Mouse (Mus musculus) adrenal gland, adult 8-10 months (tissue): ENCODE data around the gene Stard3. TPM values are rescaled to one million over a fixed set of nuclear protein-coding genes. Genes with fewer than 3 reads are reported as not detected.
"Not testable (repeated sequence)": the region's sequence is repeated elsewhere in the genome, so short reads cannot be mapped to it uniquely, and the experiment has no call there.

ENCODE experiments used
- DNase-seq: peaks from one replicate; pipeline ENCODE4 v3.0.0; 2022
- total RNA-seq, 4 experiments: library from RNA; stranded (reverse); gene quantifications; 2 replicates each; pipeline ENCODE4 v1.2.4; 2022

Stard3 gene
- total RNA-seq, 4 experiments from 2014 or later: 22.4 to 33.9 (median 29.1) TPM

DNA sequence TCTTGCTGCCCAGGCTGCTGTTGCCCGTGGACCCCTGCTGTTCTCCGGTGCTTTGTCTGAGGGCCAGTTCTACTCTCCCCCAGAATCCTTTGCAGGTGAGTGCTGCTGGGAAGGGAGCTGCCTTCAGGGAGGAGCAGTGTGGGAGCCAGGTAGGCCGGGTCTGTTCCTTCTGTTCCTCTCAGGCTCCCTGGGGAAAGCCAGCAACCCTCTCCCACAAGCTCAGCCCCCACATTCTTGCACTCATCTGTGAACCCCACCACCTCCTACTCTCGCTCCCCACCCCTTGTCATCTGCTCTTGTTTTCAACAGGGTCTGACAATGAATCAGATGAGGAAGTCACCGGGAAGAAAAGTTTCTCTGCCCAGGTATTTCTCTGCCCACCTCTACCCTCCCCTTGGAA lies 18.6 kb downstream of the Stard3 start:
- DNase-seq: no peak

GRCm38 (mm10) chr11:98377787-98378186 lies 19.6 kb downstream of the Stard3 start:
- DNase-seq: no peak

- DNase-seq: no peak
These were observed 21.2 kb downstream of the Stard3 start for GRCm38 (mm10) chr11:98379379-98379778.

GRCm38 (mm10) chr11:98380106-98380505 lies 21.9 kb downstream of the Stard3 start:
- no peak for DNase-seq

- DNase-seq: no peak
These were observed 23.5 kb downstream of the Stard3 start for GRCm38 (mm10) chr11:98381651-98382050.

- not testable (repeated sequence) for DNase-seq
These were observed 24.2 kb downstream of the Stard3 start for GRCm38 (mm10) chr11:98382405-98382804.

DNA sequence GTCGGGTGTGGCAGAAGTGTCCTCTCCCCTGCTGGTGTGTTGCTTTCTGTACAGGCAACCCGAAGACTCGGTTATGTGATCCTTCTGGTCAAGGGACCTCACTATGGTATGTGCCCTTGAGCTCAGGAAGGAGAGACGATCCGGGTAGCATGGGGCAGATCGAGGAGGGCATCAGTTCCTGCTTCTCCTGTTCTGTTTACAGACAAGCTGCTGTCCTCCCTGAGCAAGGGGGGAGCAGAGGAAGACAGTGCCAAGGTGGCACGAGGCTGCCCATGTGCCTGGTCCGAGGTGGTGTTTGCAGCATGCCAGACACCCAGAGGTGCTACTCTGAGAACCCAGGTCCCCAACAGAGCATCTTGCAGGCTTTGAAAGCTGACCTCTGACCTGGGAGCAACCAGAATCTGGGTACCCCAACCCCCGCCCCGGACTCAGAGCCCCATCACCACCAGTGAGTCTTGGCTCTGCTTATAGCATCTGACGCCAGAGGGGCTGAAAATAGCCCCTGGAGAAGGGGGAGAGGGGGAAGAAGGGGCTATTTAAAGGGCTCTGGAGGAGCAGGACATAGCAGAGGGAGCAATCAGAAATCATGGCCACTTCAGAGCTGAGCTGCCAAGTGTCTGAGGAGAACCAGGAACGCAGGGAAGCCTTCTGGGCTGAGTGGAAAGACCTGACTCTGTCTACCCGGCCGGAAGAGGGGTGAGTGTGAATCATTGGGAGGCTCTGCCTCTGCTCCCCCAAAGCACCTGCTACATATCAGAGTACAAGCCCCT lies 25.3 kb downstream of the Stard3 start, which contains the start of gene Tcap:
Tcap (plus strand) TSS at position 551 of the 770 bp plus-strand sequence.
- no peak for DNase-seq

DNA sequence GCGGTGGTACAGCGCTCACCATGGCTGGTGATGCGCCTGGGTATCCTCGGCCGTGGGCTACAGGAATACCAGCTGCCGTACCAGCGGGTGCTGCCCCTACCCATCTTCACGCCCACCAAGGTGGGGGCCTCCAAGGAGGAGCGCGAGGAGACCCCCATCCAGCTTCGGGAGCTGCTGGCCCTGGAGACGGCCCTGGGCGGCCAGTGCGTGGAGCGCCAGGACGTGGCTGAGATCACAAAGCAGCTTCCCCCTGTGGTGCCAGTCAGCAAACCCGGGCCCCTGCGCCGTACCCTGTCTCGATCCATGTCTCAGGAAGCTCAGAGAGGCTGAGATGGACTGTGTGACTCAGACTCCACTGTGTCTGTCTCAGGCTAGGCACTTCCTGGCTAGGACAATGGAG lies 26.0 kb downstream of the Stard3 start:
- DNase-seq: no peak

DNA sequence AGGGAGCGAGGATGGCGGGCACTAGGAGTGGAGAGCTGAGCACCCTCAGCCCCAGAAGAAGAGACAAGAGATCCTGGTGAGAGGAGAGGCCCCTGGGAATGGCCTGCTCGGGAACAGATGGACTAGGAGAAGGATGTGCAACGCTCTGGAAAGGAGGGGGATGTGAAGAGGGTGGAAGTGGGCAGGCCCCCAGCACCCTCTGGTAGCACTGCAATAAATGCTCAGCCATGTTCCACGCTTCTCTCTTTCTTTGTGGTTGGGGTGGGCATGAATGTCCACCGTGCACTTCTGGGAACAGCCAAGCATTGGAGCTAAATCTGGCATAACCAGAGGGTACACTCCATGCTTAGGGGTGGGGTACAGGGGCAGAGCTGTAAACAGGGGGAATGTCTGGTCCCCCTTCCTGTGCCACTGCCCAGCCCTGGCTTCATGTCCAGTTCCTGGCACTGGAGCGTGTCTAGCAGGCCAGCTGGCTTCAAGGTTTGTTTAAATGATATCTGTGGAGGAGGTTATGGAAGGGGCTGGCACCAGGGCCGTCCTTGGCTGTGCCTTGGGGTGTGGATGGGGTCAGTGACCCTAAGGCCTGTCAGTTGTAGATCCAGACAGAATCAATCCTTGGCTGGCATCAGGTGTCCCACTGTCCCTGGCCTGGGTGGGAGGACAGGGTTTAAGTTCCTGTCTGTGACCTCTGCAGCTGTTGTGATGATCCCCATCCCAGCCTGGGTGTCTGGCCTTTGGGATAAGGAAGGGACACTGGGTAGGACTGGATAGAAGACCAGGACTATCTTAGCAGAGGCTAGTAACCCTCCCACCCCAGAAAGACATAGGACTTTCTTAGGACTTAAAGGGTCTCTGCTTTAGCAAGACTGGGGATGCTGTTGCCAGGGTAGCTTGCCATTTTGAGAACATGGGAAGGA lies 26.8 kb downstream of the Stard3 start:
- DNase-seq: no peak

DNA sequence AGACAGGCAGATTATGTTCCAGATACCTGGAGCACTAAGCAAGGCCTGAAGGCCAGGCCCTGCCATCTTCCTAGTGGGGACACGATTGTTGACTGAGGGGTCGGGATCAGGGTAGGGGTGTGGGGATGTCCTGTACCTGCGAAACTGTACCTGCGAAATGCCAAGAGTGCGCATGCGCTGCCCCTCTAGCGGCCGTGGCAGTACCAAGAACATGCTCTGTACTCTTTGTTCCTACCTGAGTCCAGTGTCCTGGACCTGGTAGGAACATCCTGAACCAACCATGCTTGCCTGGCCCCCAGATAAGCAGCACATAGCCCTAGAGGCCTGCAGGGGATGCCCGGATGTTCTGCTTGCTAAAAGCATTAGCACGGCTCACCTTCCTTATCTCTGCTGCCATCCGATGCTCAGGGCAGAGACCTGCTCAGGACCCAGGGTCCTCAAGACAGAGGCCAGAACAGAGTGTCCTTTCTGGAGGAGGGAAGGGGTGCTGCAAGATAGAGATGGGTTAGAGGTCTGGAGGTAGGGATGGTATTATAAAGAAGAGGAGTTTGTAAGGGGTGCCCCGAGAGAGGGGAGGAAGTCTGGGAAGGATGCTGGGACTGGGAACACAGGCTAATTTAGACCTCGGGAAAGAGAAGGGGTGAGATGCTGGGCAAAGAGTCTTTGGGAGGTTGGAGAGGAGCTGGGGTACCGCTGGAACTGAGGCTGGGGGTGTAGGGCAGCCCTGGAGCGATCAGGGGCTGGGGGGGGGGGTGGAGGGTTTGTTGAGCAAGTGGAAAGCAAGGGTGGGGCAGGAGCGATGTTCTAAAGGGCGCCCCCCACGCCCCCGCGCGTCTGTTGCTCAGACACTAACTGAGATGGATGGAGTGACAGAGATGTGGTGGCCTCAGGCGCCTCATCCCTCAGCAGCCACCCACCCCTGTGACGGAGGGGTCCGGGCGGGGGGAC lies 27.7 kb downstream of the Stard3 start, which contains the start of gene Pnmt:
Pnmt (plus strand) TSS at position 813 of the 948 bp plus-strand sequence.
- no peak for DNase-seq

DNA sequence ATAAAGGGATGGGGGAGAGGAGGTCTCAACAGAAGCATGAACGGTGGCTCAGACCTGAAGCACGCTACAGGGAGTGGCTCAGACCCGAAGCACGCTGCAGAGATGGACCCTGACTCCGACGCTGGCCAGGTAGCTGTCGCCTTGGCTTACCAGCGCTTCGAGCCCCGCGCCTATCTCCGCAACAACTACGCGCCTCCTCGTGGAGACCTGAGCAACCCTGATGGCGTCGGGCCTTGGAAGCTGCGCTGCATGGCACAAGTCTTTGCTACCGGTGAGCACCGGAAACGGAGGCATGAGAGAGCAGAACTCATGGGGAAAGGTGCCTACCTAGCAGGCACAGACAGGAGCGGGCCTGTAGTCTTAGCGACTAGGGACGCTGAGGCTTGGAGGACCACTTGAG lies 28.4 kb downstream of the Stard3 start:
- DNase-seq: no peak

GRCm38 (mm10) chr11:98387056-98387577 lies 28.9 kb downstream of the Stard3 start:
- no peak for DNase-seq

DNA sequence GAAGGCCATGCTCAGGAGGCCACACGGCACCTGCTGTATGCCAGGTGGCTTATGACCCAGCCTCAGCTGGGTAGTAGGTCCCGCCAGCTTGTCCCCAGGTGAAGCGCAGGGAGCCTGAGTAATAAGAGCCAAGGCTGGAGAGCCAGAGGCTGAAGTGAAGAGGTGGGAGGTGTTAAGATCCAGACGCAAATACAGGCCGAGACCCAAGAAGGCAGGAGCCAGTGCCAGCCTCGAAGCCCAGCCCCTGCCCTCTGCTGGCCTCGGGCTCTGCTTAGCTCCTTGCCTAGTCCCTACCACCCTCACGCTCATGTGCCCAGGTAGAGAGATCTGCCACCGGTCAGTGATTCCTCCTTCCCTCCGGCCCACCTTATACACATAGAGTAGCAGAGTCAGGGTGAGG lies 30.1 kb downstream of the Stard3 start:
- no peak for DNase-seq

- no peak for DNase-seq
These were observed 31.1 kb downstream of the Stard3 start for GRCm38 (mm10) chr11:98389221-98389780.

GRCm38 (mm10) chr11:98390141-98390540 lies 32.0 kb downstream of the Stard3 start:
- no peak for DNase-seq

DNA sequence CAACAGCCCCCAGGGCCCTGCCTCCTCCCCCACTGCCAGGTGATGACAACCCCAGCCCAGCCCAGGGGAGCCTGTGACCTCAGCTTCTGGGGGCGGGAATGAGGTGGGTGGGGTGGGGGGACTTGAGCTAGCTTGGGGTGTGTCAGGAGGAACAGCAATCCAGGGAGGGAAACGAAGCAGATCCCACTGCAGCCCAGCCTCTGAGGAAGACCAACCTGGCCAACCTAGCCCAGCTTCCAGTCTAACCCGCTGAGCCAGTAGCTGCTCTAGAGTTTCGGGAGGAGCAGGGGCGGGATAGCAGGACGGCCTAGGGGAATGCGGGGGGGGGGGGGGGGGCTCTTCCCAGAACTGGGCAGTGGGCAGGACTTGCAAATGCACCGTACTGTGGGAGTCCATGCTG lies 33.9 kb downstream of the Stard3 start:
- no peak for DNase-seq

- no peak for DNase-seq
These were observed 34.5 kb downstream of the Stard3 start for GRCm38 (mm10) chr11:98392645-98393044.

DNA sequence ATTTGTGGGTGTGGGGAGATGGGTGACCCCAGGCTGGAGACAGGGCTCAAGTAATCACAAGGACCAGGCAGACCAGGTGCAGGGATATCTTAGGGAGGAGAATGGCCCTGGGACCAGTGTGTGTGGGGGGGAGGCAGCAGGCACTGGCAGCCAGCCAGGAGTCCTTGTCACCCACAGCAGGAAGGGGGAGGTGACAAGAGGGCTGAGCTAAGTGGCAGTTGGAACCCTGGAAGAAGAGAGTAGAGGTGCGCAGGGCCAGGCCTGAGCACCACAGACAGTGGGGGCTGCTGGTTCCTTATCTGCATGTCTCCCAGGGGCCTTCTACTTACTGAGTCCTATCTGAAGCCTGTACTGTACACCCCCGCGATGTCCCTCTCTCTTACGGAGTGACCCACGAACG lies 35.1 kb downstream of the Stard3 start:
- no peak for DNase-seq

GRCm38 (mm10) chr11:98394301-98394700 lies 36.1 kb downstream of the Stard3 start:
- DNase-seq: no peak

DNA sequence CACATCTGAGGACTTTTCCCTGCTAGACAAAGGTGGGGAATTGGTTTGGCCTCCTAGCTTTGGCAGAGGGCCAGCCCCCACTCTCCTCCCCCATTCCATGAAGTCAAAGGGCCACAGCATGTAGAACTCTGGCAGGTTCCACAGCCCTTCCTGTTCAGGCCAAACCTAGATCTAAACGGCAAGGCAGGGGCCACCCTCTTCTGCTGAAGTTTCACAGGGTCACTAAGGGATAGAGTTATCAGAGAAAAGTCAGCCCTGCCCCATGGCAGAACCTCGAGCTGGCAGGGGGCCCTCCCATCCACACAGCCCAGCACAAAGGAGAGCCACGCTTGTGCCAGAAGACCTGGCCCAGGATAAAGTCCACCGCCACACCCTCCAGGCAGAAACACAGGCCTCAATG lies 36.9 kb downstream of the Stard3 start:
- no peak for DNase-seq

DNA sequence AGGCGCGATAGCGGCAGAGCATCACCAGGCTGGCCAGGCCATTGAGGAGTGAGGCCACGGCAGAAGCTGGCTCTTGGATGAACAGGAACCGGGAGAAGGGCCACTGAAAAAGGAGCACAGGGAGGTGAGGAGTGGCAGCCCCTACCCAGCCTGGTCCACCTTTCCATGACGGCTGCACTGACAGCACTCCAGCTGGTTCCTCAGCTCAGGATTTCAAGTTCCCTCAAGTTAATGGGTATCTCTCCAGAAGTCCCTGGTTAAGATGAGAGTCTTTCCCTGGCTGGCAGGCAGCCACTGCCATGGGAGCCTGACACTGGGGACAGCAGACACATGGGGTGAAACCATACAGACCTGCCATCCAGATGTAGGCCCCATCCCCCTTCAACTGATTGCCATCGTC lies 39.8 kb downstream of the Stard3 start:
- DNase-seq: no peak
